Mouse (Mus musculus) kidney, postnatal 4 days (tissue): Measurements from ENCODE around the gene Tada2a.

ENCODE experiments used
- DNase-seq, 2 experiments: peaks; one replicate each; pipeline ENCODE4 v3.0.0; 2021; ENCODE audit warnings: mixed read lengths in 2 of 2

Gene Tada2a

GRCm38 (mm10) chr11:84113623-84114022 lies 15.8 kb downstream of the Tada2a start:
- DNase-seq, result no peak

GRCm38 (mm10) chr11:84107137-84107536 lies 22.3 kb downstream of the Tada2a start:
- no peak for DNase-seq

GRCm38 (mm10) chr11:84104036-84104435 lies 25.4 kb downstream of the Tada2a start:
- DNase-seq, result no peak

GRCm38 (mm10) chr11:84101182-84101581 lies 28.2 kb downstream of the Tada2a start:
- DNase-seq, result no peak

GRCm38 (mm10) chr11:84097251-84097998 lies 32.0 kb downstream of the Tada2a start:
- DNase-seq, result no peak

- no peak for DNase-seq
Observed at GRCm38 (mm10) chr11:84095084-84095483, 34.3 kb downstream of the Tada2a start.

GRCm38 (mm10) chr11:84090572-84090971 lies 38.8 kb downstream of the Tada2a start:
- no peak for DNase-seq

GRCm38 (mm10) chr11:84081901-84082300 lies 47.5 kb downstream of the Tada2a start:
- DNase-seq, result no peak

GRCm38 (mm10) chr11:84080327-84080726 lies 49.1 kb downstream of the Tada2a start:
- DNase-seq, result no peak

GRCm38 (mm10) chr11:84079887-84080286 lies 49.5 kb downstream of the Tada2a start:
- no peak for DNase-seq

GRCm38 (mm10) chr11:84079361-84079760 lies 50.0 kb downstream of the Tada2a start:
- peak in 1 of 2 experiments; percentile 31 for DNase-seq

- DNase-seq, result no peak
Observed at GRCm38 (mm10) chr11:84078601-84079000, 50.8 kb downstream of the Tada2a start.

- DNase-seq, result no peak
Observed at GRCm38 (mm10) chr11:84077008-84077407, 52.4 kb downstream of the Tada2a start.

- peak; percentile 44 to 63 for DNase-seq
Observed at GRCm38 (mm10) chr11:84073816-84074764, 55.3 kb downstream of the Tada2a start.

GRCm38 (mm10) chr11:84072904-84073651 lies 56.3 kb downstream of the Tada2a start:
- peak; percentile 32 to 61 for DNase-seq

GRCm38 (mm10) chr11:84069034-84069370 lies 60.4 kb downstream of the Tada2a start, which contains the start of gene Dusp14:
Dusp14 (minus strand) TSS chr11:84069261.
- DNase-seq, result peak; percentile 51 to 69

GRCm38 (mm10) chr11:84068191-84069033 lies 61.0 kb downstream of the Tada2a start:
- DNase-seq, result peak; percentile 70 to 78

- no peak for DNase-seq
Observed at GRCm38 (mm10) chr11:84067720-84068190, 61.6 kb downstream of the Tada2a start.

GRCm38 (mm10) chr11:84066927-84067645 lies 62.3 kb downstream of the Tada2a start:
- DNase-seq, result peak; percentile 48 to 59

GRCm38 (mm10) chr11:84066071-84066481 lies 63.3 kb downstream of the Tada2a start:
- DNase-seq, result peak; percentile 24 to 51

GRCm38 (mm10) chr11:84063631-84064209 lies 65.7 kb downstream of the Tada2a start:
- DNase-seq, result no peak
